Mouse (Mus musculus) testis, adult 2 months (tissue): ENCODE measurements around the gene Gtf2ird1. TPM values are rescaled to one million over a fixed set of nuclear protein-coding genes. Genes with fewer than 3 reads are reported as not detected.
"Not testable (repeated sequence)": the region's sequence is repeated elsewhere in the genome, so short reads cannot be mapped to it uniquely, and the experiment has no call there.

Experiments
- H3K27ac ChIP-seq: fragments of 200-500 bp; 2 replicates; pipeline ENCODE4 v1.5.1; 2012; ENCODE audit warnings: low read depth, low read length; ENCODE audit not compliant: control insufficient read depth, insufficient read depth
- H3K27me3 ChIP-seq: fragments of 200-500 bp; 2 replicates; pipeline ENCODE4 v1.6.1; 2012; ENCODE audit warnings: mild to moderate bottlenecking, low read length, moderate library complexity; ENCODE audit not compliant: control insufficient read depth, insufficient read depth
- H3K36me3 ChIP-seq: fragments of 200-500 bp; 2 replicates; pipeline ENCODE4 v1.6.1; 2012; ENCODE audit warnings: mild to moderate bottlenecking, low read length; ENCODE audit not compliant: control insufficient read depth, insufficient read depth
- H3K4me1 ChIP-seq: fragments of 200-500 bp; 2 replicates; pipeline ENCODE4 v1.6.1; 2012; ENCODE audit warnings: low read length; ENCODE audit not compliant: control insufficient read depth, insufficient read depth
- H3K4me3 ChIP-seq: fragments of 200-500 bp; 2 replicates; pipeline ENCODE4 v1.5.1; 2012; ENCODE audit warnings: low read depth, mild to moderate bottlenecking, low read length, moderate library complexity, mixed read lengths; ENCODE audit not compliant: control insufficient read depth
- CTCF ChIP-seq: fragments of 200-500 bp; IDR thresholded peaks from 2 replicates; pipeline ENCODE4 v1.5.1; 2012; ENCODE audit warnings: low read depth, mild to moderate bottlenecking, inconsistent platforms, low read length, moderate library complexity; ENCODE audit not compliant: control insufficient read depth, insufficient read depth, insufficient replicate concordance
- POLR2A ChIP-seq: fragments of 200-500 bp; IDR thresholded peaks from 2 replicates; pipeline ENCODE4 v1.6.1; 2012; ENCODE audit warnings: low read depth, mild to moderate bottlenecking, inconsistent platforms, low read length, moderate library complexity; ENCODE audit not compliant: control insufficient read depth
- polyA plus RNA-seq: library from polyadenylated mRNA; depleted of rRNA; stranded (reverse); fragments of >200 nt; gene quantifications from 2 replicates; pipeline ENCODE4 v1.2.3, GENCODE M21; 2012

The Gtf2ird1 gene
- polyA plus RNA-seq, 1 experiment = 29.1 TPM

DNA sequence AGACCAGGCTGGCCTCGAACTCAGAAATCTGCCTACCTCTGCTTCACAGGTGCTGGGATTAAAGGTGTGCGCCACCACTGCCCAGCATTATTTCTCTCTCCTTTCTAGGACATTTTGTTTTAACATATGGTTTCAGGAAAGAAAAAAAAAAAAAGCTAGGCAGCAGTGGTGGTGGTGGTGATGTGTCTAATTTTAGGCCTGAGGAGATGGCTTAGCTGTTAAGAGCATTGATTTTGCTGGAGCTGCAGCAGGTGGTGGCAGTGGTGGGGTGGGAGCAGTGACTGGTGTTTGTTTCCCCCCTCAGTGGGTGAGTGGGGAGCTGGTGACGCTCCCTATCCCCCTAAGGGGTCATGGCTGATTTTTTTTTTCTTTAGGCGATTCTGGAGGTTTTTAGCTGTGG is 103.4 kb downstream of the Gtf2ird1 start:
- Histone ChIP-seq H3K4me1 (peaks cover 2% of the 10 kb centered on the region), H3K27ac (no peak overlapping the region)

DNA sequence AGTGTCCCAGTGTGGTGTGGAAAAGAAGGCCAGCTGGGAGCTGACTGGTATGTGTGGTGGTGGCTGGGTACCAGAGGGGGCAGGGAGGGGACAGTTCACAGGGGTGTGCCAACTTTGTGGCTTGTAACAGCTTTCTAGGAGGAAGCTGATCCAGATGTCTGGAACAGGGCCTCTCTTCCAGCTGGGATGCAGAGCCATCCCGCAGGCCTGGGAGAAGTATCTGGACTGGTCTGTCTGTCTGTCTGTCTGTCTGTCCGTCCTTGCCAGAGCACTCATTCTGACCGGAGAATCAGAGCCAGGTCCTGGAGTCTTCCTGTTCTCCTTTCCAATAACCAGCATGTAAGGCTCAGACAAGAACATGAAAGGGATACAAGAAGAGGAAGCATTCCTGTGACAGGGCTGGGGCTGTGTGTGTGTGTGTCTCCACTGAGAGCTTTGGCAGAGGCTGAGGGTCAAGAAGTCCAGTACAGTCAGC is 104.0 kb downstream of the Gtf2ird1 start:
- TF ChIP-seq CTCF (no peak), POLR2A (no peak)
- peak overlapping the region; percentile 37; the same call in 1 of the 2 replicates for H3K27ac ChIP-seq

More for the DNA sequence above, 103.4 kb downstream of the Gtf2ird1 start:
- no peaks in the 10 kb centered on the region for H3K36me3 ChIP-seq
- no peak for TF ChIP-seq CTCF
- H3K27me3 ChIP-seq = no peaks in the 10 kb centered on the region
- H3K4me3 ChIP-seq = no peak overlapping the region

DNA sequence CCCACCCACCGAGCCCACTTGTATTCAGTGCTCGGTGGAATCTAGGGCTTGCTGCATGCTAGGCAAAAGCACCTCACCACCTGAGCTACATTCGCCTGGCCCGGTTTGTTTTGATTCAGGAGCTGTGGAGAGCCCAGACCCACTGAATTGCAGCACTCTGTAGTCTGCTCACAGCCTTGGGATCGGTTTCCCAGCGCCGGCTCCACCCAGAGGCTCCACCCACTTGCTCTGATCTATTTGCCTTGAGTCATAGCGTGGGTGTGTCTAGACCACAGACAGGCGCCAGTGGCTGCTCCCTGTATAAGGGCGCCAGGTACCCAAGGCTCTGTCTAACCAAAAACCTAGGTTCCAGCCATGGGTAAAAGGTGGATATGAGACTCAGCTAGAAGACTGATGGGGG is 105.9 kb downstream of the Gtf2ird1 start:
- TF ChIP-seq CTCF (no peak), POLR2A (no peak)

More for the DNA sequence above, 104.0 kb downstream of the Gtf2ird1 start:
- no peaks in the 10 kb centered on the region for H3K36me3 ChIP-seq
- no peak overlapping the region for H3K4me3 ChIP-seq
- H3K4me1 ChIP-seq = peaks cover 2% of the 10 kb centered on the region
- H3K27me3 ChIP-seq = no peaks in the 10 kb centered on the region

DNA sequence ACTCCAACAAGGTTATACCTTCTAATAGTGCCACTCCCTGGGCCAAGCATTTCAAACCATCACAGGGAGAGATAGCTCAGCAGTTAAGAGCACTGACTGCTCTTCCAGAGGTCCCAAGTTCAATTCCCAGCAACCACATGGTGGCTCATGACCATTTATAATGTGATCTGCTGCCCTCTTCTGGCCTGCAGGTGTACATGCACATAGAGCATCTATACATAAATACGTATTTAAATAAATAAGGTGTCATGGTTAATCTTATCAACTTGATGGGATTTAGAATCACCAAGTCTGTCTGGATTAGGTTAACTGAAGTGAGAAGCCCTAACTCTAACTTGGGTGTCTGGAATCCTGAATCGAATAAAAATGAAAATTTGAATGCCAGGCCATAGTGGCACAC is 109.5 kb downstream of the Gtf2ird1 start:
- TF ChIP-seq CTCF = no peak
- TF ChIP-seq POLR2A = no peak
- H3K4me3 ChIP-seq = no peak overlapping the region
- H3K27me3 ChIP-seq = no peaks in the 10 kb centered on the region
- H3K27ac ChIP-seq = no peak overlapping the region
- H3K4me1 ChIP-seq = peaks cover 5% of the 10 kb centered on the region
- no peaks in the 10 kb centered on the region for H3K36me3 ChIP-seq

More for the DNA sequence above, 105.9 kb downstream of the Gtf2ird1 start:
- Histone ChIP-seq H3K4me3 (peak overlapping the region; percentile 72), H3K27me3 (no peaks in the 10 kb centered on the region), H3K4me1 (peaks cover 2% of the 10 kb centered on the region), H3K36me3 (no peaks in the 10 kb centered on the region), H3K27ac (no peak overlapping the region; the same call in 1 of the 2 replicates)

DNA sequence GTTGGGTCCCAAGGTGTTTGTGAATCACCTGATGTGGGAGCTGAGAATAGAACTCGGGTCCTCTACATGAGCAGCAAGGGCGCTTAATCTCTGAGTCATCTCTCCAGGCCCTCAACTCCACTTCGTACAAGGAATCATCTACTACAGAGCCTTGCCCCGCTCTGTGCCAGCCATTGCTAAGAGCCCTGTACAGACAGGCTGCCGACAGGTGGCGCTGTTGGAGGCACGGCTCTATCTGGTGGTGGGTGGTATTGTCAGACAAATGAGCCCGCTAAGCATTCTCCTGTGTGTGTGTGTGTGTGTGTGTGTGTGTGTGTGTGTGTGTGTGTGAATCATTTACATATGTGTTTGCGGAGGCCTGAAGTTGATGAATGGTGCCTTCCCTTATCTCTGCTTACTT is 111.1 kb downstream of the Gtf2ird1 start:
- no peak overlapping the region for H3K4me3 ChIP-seq

DNA sequence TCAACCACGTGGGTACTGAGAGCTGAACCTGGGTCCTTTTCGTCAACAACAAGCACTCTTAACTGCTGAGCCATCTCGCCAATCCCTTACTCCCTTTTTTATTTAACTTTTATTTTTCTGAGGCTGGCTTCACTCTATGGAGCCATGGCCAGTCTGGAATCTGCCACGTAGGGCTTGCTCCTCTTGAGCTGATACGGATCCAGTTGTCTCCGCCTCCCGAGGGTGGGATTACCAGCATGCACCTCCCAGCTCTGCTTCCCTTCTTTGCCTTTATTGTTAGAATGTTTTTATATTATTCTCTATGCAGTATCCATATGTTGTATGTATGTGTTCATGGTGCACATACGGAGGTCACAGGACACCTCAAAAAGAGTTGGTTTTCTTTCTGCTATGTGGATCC is 112.4 kb downstream of the Gtf2ird1 start:
- no peaks in the 10 kb centered on the region for H3K27me3 ChIP-seq
- no peak overlapping the region for H3K4me3 ChIP-seq
- TF ChIP-seq CTCF (no peak), POLR2A (no peak)
- no peak overlapping the region for H3K27ac ChIP-seq
- H3K4me1 ChIP-seq = peaks cover 2% of the 10 kb centered on the region; the same call in 1 of the 2 replicates
- H3K36me3 ChIP-seq = no peaks in the 10 kb centered on the region

More for the DNA sequence above, 111.1 kb downstream of the Gtf2ird1 start:
- TF ChIP-seq POLR2A = no peak
- TF ChIP-seq CTCF = peak; percentile 72; the same call in 1 of the 2 replicates
- no peaks in the 10 kb centered on the region for H3K27me3 ChIP-seq
- no peak overlapping the region for H3K27ac ChIP-seq
- no peaks in the 10 kb centered on the region for H3K36me3 ChIP-seq
- H3K4me1 ChIP-seq = peaks cover 3% of the 10 kb centered on the region

DNA sequence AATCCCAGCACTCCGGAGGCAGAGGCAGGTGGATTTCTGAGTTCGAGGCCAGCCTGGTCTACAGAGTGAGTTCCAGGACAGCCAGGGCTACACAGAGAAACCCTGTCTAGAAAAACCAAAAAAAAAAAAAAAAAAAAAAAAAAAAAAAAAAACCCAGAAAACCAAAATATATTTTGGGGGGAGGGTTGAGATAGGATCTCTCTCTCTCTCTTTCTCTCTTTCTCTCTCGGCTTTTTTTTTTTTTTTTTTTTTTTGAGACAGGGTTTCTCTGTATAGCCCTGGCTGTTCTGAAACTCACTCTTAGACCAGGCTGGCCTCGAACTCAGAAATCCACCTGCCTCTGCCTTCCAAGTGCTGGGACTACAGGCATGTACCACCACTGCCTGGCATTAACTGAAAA is 113.0 kb downstream of the Gtf2ird1 start:
- H3K4me3 ChIP-seq, H3K27ac ChIP-seq, H3K4me1 ChIP-seq, H3K36me3 ChIP-seq, H3K27me3 ChIP-seq: not testable (repeated sequence)
